Mouse (Mus musculus): ENCODE measurements around the gene Olfml1. TPM values are rescaled to one million over a fixed set of nuclear protein-coding genes. Genes with fewer than 3 reads are reported as not detected.

Olfml1 gene
- polyA plus RNA-seq, 1 experiment from 2014 or later = 8.2 TPM

DNA sequence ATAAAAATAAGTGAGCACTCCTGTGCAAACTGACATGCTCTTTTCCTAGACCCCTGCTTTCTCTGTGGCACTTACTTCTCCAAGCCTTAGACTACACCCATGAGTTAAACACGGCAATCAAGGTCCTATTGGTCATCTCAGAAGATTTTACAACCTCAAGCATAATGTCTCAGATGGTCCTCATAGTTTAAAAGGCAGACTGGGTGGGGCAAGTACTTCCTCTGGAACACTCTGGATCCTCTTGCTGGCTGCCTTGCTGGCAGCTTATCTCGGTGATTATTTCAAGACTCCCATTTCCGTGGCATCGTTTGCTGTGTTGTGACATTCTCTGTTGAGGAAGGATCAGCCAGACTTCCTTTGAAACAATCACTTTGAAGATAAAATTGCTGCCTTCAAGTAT, 27.2 kb upstream of the Olfml1 start:
- Histone ChIP-seq H3K27me3 (ENCODE audit: control insufficient read depth, insufficient read depth, low read length) (no peaks in the 10 kb centered on the region), H3K9ac (ENCODE audit: low read depth, low read length) (no peak overlapping the region), H3K9me3 (replicated peaks; ENCODE audit: control insufficient read depth, low read length) (no peaks in the 10 kb centered on the region), H3K27ac (ENCODE audit: low read depth, low read length) (no peak overlapping the region), H3K4me3 (ENCODE audit: low read depth, low read length) (no peak overlapping the region), H3K4me2 (no peak overlapping the region), H3K4me1 (ENCODE audit: control insufficient read depth, insufficient read depth, low read length) (no peaks in the 10 kb centered on the region), H3K36me3 (ENCODE audit: control insufficient read depth, insufficient read depth, low read length) (no peaks in the 10 kb centered on the region)
- 17% methylated on average over 4 of the region's 4 CpGs for WGBS (ENCODE audit: insufficient replicate concordance)
- ATAC-seq (replicated peaks; ENCODE audit: insufficient number of reproducible peaks, low FRiP score, low TSS enrichment) = no peak

DNA sequence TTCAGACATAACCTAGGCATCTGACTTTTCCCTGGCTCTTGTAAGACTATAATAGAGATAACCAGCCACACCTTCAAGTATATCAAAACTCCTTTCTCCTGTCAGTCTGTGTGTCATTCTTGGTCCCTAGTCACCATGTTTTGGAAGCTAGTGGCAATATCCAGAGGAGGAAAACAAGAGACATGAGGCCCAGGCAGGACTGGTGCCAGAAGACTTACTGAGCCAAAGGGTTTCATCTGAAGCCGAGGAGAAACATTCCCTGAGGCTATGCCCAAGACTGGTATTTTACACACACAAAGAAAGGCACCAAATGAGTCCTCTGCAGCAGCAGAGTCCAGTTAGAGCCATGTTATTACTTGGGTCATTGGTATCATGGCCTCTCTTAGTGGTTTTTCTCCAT, 22.2 kb upstream of the Olfml1 start:
- 83% methylated on average over 1 of the region's 1 CpGs for WGBS (ENCODE audit: insufficient replicate concordance)
- H3K9ac ChIP-seq (ENCODE audit: low read depth, low read length) = no peak overlapping the region
- no peaks in the 10 kb centered on the region for H3K9me3 ChIP-seq (replicated peaks; ENCODE audit: control insufficient read depth, low read length)
- H3K4me2 ChIP-seq = no peak overlapping the region
- H3K4me1 ChIP-seq (ENCODE audit: control insufficient read depth, insufficient read depth, low read length) = no peaks in the 10 kb centered on the region
- no peak overlapping the region for H3K4me3 ChIP-seq (ENCODE audit: low read depth, low read length)
- no peak overlapping the region for H3K27ac ChIP-seq (ENCODE audit: low read depth, low read length)
- ATAC-seq (replicated peaks; ENCODE audit: insufficient number of reproducible peaks, low FRiP score, low TSS enrichment) = no peak
- no peaks in the 10 kb centered on the region for H3K36me3 ChIP-seq (ENCODE audit: control insufficient read depth, insufficient read depth, low read length)
- H3K27me3 ChIP-seq (ENCODE audit: control insufficient read depth, insufficient read depth, low read length) = no peaks in the 10 kb centered on the region

DNA sequence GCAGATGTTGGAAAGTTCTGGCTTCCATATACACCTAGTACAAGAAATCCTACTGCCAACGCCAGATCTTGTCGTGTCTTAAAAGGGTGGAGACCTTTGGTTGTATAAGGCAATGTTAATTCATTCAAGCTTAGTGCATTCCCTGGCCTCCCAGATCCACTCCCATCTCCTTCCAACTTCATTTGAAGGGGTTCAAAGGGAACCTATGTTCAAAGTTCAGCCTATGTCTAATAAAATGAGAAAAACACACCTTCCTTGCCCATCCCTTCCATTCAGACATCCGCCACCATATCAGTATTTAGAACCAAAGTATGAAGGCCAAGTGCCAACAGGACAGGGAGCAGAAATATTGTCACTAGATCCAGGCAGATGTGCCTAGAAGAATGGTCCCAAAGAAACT, 19.4 kb upstream of the Olfml1 start:
- Histone ChIP-seq H3K4me3 (ENCODE audit: low read depth, low read length) (no peak overlapping the region), H3K9me3 (replicated peaks; ENCODE audit: control insufficient read depth, low read length) (no peaks in the 10 kb centered on the region), H3K36me3 (ENCODE audit: control insufficient read depth, insufficient read depth, low read length) (no peaks in the 10 kb centered on the region), H3K9ac (ENCODE audit: low read depth, low read length) (no peak overlapping the region), H3K27me3 (ENCODE audit: control insufficient read depth, insufficient read depth, low read length) (no peaks in the 10 kb centered on the region), H3K27ac (ENCODE audit: low read depth, low read length) (no peak overlapping the region), H3K4me1 (ENCODE audit: control insufficient read depth, insufficient read depth, low read length) (no peaks in the 10 kb centered on the region), H3K4me2 (no peak overlapping the region)
- WGBS (ENCODE audit: insufficient replicate concordance) = 84% methylated on average over 3 of the region's 3 CpGs
- no peak for ATAC-seq (replicated peaks; ENCODE audit: insufficient number of reproducible peaks, low FRiP score, low TSS enrichment)

DNA sequence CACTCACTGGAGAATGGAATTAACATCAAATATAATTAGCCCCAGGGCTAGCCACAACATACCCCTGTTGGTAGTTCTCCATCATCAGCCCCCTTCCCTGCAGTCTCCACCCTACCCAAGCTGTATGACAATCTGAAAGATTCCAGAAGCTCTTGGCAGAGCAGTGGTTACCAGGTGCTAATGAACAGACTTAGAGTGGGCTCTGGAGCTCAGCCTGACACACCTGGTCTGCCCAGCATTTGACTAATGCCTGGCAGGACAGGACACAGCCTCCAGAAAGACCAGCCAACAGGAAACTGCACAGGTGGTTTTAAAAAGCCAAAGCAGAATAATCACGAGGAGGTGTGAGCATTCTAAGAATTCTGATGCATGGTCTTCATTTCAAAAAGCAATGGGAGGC, 13.8 kb upstream of the Olfml1 start:
- no peak overlapping the region for H3K4me2 ChIP-seq
- H3K9ac ChIP-seq (ENCODE audit: low read depth, low read length) = no peak overlapping the region
- no peaks in the 10 kb centered on the region for H3K27me3 ChIP-seq (ENCODE audit: control insufficient read depth, insufficient read depth, low read length)
- H3K27ac ChIP-seq (ENCODE audit: low read depth, low read length) = no peak overlapping the region
- H3K4me1 ChIP-seq (ENCODE audit: control insufficient read depth, insufficient read depth, low read length) = no peaks in the 10 kb centered on the region
- no peak for ATAC-seq (replicated peaks; ENCODE audit: insufficient number of reproducible peaks, low FRiP score, low TSS enrichment)
- WGBS (ENCODE audit: insufficient replicate concordance) = 55% methylated on average over 1 of the region's 1 CpGs
- H3K4me3 ChIP-seq (ENCODE audit: low read depth, low read length) = no peak overlapping the region
- no peaks in the 10 kb centered on the region for H3K9me3 ChIP-seq (replicated peaks; ENCODE audit: control insufficient read depth, low read length)
- H3K36me3 ChIP-seq (ENCODE audit: control insufficient read depth, insufficient read depth, low read length) = no peaks in the 10 kb centered on the region

DNA sequence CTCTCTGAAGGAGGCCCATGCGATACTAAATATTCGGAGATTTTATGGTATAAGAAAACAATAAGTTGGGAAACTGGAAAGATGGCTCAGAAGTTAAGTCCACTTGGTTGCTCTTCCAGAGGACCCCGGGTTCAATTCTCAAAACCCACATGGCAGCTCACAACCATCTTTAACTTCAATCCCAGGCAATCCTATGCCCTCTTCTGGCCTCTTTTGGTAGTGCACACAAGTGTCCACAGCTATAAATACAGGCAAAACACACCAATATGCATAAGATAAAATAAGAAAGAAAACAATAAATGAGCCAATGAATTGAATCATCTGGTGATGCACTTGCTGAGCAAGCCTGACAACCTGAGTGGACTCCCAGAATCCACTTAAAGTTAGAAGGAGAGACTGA, 11.3 kb upstream of the Olfml1 start:
- Histone ChIP-seq H3K9me3 (replicated peaks; ENCODE audit: control insufficient read depth, low read length) (no peaks in the 10 kb centered on the region), H3K4me3 (ENCODE audit: low read depth, low read length) (no peak overlapping the region), H3K4me1 (ENCODE audit: control insufficient read depth, insufficient read depth, low read length) (no peaks in the 10 kb centered on the region), H3K4me2 (no peak overlapping the region), H3K27ac (ENCODE audit: low read depth, low read length) (no peak overlapping the region), H3K36me3 (ENCODE audit: control insufficient read depth, insufficient read depth, low read length) (no peaks in the 10 kb centered on the region), H3K9ac (ENCODE audit: low read depth, low read length) (no peak overlapping the region), H3K27me3 (ENCODE audit: control insufficient read depth, insufficient read depth, low read length) (no peaks in the 10 kb centered on the region)
- ATAC-seq (replicated peaks; ENCODE audit: insufficient number of reproducible peaks, low FRiP score, low TSS enrichment) = no peak
- WGBS (ENCODE audit: insufficient replicate concordance) = 80% methylated on average over 3 of the region's 3 CpGs

DNA sequence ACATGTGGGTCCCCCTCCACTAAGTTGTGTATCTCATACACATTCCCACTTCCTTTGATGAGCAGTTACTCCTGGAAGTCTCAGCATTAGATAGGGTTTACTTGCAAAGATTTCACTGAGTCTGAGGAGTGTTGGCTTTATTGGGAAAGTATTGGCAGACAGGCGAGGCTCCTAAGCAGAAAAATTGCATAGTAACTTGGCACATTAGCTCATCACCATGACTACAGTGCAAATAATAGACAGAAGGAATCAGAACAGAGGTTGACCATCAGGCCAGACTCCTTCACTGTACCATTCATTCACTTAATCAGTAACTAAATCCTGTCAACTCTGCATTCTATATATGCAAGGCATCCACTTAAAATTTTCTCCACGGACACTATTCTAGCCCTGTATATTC, 6.6 kb upstream of the Olfml1 start:
- 76% methylated on average over 2 of the region's 2 CpGs for WGBS (ENCODE audit: insufficient replicate concordance)
- H3K4me2 ChIP-seq = no peak overlapping the region
- no peak overlapping the region for H3K9ac ChIP-seq (ENCODE audit: low read depth, low read length)
- H3K4me1 ChIP-seq (ENCODE audit: control insufficient read depth, insufficient read depth, low read length) = no peaks in the 10 kb centered on the region
- no peaks in the 10 kb centered on the region for H3K27me3 ChIP-seq (ENCODE audit: control insufficient read depth, insufficient read depth, low read length)
- no peaks in the 10 kb centered on the region for H3K36me3 ChIP-seq (ENCODE audit: control insufficient read depth, insufficient read depth, low read length)
- H3K4me3 ChIP-seq (ENCODE audit: low read depth, low read length) = no peak overlapping the region
- ATAC-seq (replicated peaks; ENCODE audit: insufficient number of reproducible peaks, low FRiP score, low TSS enrichment) = no peak
- H3K9me3 ChIP-seq (replicated peaks; ENCODE audit: control insufficient read depth, low read length) = no peaks in the 10 kb centered on the region
- no peak overlapping the region for H3K27ac ChIP-seq (ENCODE audit: low read depth, low read length)

DNA sequence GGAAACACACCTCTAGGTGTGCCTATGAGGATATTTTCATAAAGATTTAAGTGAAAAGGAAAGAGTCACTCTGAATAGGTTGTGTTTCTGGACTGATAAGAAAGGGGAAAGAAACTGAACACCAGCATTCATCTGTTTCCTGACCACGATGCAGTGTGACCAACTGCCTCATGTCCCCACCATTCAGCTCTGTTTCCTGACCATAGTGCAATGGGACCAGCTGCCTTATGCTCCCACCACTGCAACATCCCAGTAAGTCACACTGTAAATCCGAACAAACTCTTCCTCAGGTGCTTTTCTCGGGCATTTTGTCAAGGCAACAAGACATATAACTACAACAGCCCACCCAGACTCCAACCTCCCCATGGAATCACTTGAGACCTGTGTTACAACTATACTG, 5.7 kb upstream of the Olfml1 start:
- 66% methylated on average over 3 of the region's 3 CpGs for WGBS (ENCODE audit: insufficient replicate concordance)
- no peak for ATAC-seq (replicated peaks; ENCODE audit: insufficient number of reproducible peaks, low FRiP score, low TSS enrichment)
- no peaks in the 10 kb centered on the region for H3K4me1 ChIP-seq (ENCODE audit: control insufficient read depth, insufficient read depth, low read length)

DNA sequence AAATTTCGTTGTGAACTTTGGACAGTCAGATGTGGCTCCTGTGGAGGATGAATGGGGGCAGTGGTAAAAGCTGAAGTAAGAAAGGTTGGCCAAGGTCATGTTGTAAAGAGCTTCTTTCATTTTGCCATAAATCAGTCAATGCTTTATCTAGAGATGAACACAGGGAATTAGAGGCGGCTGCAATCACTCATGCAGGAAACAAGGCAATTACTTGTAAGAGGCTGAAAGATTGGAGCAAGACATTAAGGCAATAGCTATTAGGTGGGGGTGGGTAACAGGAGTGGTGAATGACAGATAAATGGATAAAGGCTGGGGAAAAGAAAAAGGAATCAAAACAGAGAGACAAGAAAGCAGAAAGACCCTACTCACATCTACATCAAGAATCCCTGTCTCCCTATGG, 3.5 kb upstream of the Olfml1 start:
- H3K9ac ChIP-seq (ENCODE audit: low read depth, low read length) = no peak overlapping the region
- no peak overlapping the region for H3K27ac ChIP-seq (ENCODE audit: low read depth, low read length)
- no peak overlapping the region for H3K4me2 ChIP-seq
- no peaks in the 10 kb centered on the region for H3K27me3 ChIP-seq (ENCODE audit: control insufficient read depth, insufficient read depth, low read length)
- no peak overlapping the region for H3K4me3 ChIP-seq (ENCODE audit: low read depth, low read length)
- ATAC-seq (replicated peaks; ENCODE audit: insufficient number of reproducible peaks, low FRiP score, low TSS enrichment) = no peak
- H3K36me3 ChIP-seq (ENCODE audit: control insufficient read depth, insufficient read depth, low read length) = no peaks in the 10 kb centered on the region
- no peaks in the 10 kb centered on the region for H3K4me1 ChIP-seq (ENCODE audit: control insufficient read depth, insufficient read depth, low read length)
- H3K9me3 ChIP-seq (replicated peaks; ENCODE audit: control insufficient read depth, low read length) = no peaks in the 10 kb centered on the region
- WGBS (ENCODE audit: insufficient replicate concordance) = 52% methylated on average over 2 of the region's 2 CpGs

More for the DNA sequence above, 5.7 kb upstream of the Olfml1 start:
- Histone ChIP-seq H3K4me2 (no peak overlapping the region), H3K36me3 (ENCODE audit: control insufficient read depth, insufficient read depth, low read length) (no peaks in the 10 kb centered on the region), H3K27ac (ENCODE audit: low read depth, low read length) (no peak overlapping the region), H3K4me3 (ENCODE audit: low read depth, low read length) (no peak overlapping the region), H3K27me3 (ENCODE audit: control insufficient read depth, insufficient read depth, low read length) (no peaks in the 10 kb centered on the region), H3K9me3 (replicated peaks; ENCODE audit: control insufficient read depth, low read length) (no peaks in the 10 kb centered on the region), H3K9ac (ENCODE audit: low read depth, low read length) (no peak overlapping the region)

DNA sequence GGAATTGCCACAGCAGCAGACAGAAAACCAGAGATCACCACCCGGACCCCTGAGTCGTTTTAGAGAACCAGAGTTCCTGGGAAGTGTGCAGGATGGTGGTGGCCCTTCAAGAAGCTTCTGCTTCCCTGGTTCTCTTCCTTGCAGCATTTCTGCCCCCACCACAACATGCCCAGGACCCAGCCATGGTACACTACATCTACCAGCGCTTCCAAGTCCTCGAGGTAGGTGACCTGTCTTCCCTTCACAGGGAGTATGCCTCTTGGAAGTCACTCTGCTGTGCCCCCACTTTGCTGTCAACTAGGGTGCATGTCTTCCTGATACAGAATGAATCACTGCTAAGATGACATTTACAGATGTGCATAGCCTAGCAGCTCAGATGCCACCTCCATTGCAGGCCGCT, 428 bp downstream of the Olfml1 start:
- H3K4me1 ChIP-seq (ENCODE audit: control insufficient read depth, insufficient read depth, low read length) = no peaks in the 10 kb centered on the region
- no peaks in the 10 kb centered on the region for H3K27me3 ChIP-seq (ENCODE audit: control insufficient read depth, insufficient read depth, low read length)
- no peak overlapping the region for H3K9ac ChIP-seq (ENCODE audit: low read depth, low read length)
- peak overlapping the region; percentile 62 for H3K27ac ChIP-seq (ENCODE audit: low read depth, low read length)
- 66% methylated on average over 5 of the region's 5 CpGs for WGBS (ENCODE audit: insufficient replicate concordance)
- H3K9me3 ChIP-seq (replicated peaks; ENCODE audit: control insufficient read depth, low read length) = no peaks in the 10 kb centered on the region
- no peaks in the 10 kb centered on the region for H3K36me3 ChIP-seq (ENCODE audit: control insufficient read depth, insufficient read depth, low read length)
- H3K4me2 ChIP-seq = peak overlapping the region; percentile 49
- H3K4me3 ChIP-seq (ENCODE audit: low read depth, low read length) = peak overlapping the region; percentile 30
- ATAC-seq (replicated peaks; ENCODE audit: insufficient number of reproducible peaks, low FRiP score, low TSS enrichment) = no peak
